Mouse (Mus musculus) embryo, embryonic 9.5 days (tissue): ENCODE measurements at regions not wholly inside any gene's neighbourhood (a gene's known extent, or its start where the extent isn't known, plus 50 kb on each side); places are given as distances from the start of the nearest gene placed in this dataset.

ENCODE experiments used
- DNase-seq: peaks from one replicate; pipeline ENCODE4 v3.0.0-alpha.2; 2017; ENCODE audit errors: extremely low spot score

GRCm38 (mm10) chr16:86000846-86001245, 99.2 kb upstream of the Adamts5 start:
- no peak for DNase-seq

GRCm38 (mm10) chr16:85985841-85986240, 84.2 kb upstream of the Adamts5 start:
- DNase-seq = no peak

- DNase-seq = no peak
These were observed 75.5 kb upstream of the Adamts5 start for GRCm38 (mm10) chr16:85977102-85977501.

GRCm38 (mm10) chr16:85966892-85967444, 65.3 kb upstream of the Adamts5 start:
- no peak for DNase-seq

- DNase-seq = no peak
These were observed 64.6 kb upstream of the Adamts5 start for GRCm38 (mm10) chr16:85966251-85966650.

- peak; percentile 33 for DNase-seq
These were observed 63.0 kb upstream of the Adamts5 start for GRCm38 (mm10) chr16:85964352-85965210.

GRCm38 (mm10) chr16:85956006-85956562, 54.5 kb upstream of the Adamts5 start:
- no peak for DNase-seq

- no peak for DNase-seq
These were observed 50.0 kb upstream of the Adamts5 start for GRCm38 (mm10) chr16:85951628-85952027.
